Mouse (Mus musculus) thymus, postnatal 0 days (tissue): ENCODE measurements around the gene Akna. TPM values are rescaled to one million over a fixed set of nuclear protein-coding genes. Genes with fewer than 3 reads are reported as not detected.
A peak's percentile ranks its signal among the peaks of the same experiment; 100 is the strongest.

Experiments used
- DNase-seq: peaks from one replicate; pipeline ENCODE4 v3.0.0-alpha.2; 2015; ENCODE audit warnings: low spot score
- polyA plus RNA-seq: library from polyadenylated mRNA; unstranded; fragments of >200 nt; fragmentation: Nextera tagmentation; extraction: Ambion mirVana; gene quantifications from 2 replicates; pipeline ENCODE4 v1.2.1, GENCODE M21; 2015

Gene Akna
- polyA plus RNA-seq, 1 experiment from 2014 or later: 25.9 TPM

DNA sequence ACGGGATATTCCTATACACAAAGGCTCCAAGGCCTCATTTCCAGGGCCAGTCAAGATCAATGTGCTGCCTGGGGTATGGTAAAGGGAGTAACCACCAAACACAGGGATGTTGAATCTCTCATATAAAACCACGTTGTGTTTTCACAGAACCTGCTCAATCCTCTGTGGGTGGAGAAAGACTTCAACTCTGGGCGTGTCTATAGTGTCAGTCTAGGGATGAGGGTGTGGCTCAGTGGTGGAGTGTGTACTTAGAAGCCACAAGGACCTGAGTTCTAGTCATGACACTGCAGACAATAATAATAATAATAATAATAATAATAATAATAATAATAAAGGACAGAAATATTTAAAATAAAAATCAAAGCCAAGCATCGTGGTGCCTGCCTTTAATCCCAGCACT is 18.9 kb downstream of the Akna start:
- DNase-seq: no peak

- no peak for DNase-seq
Observed at GRCm38 (mm10) chr4:63383474-63383873, 19.7 kb downstream of the Akna start.

DNA sequence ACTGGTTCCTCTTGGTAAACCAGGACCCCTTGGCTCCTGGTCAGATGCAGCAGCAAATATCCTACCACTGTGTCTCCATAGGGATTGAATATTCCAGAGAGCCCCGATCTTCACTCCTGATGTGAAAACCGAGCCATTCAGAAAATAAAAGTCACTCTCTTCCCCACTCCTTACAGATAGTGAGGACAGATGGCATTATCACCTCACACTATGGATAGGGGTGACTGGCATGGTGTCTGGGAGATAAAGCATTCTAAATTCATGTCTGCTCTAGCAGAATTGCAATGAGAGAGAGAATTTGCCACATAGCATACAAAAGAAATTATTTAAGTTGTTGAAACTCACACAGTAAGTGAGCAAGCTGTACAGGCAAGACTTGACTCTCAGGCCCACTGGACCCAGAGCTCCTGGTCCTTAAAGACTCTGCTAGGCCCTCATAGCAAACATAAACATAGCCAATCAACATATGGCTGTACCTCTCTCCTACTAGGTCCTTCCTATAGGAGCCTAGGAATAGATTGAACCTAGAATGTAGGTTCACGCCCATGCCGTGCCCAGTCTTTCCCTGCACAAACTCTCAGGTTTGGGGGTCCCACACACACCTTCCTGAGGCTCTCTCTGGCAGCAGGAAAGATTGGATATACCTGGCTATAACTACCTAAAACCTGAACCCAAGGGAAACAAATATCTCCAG is 20.3 kb downstream of the Akna start:
- no peak for DNase-seq

DNA sequence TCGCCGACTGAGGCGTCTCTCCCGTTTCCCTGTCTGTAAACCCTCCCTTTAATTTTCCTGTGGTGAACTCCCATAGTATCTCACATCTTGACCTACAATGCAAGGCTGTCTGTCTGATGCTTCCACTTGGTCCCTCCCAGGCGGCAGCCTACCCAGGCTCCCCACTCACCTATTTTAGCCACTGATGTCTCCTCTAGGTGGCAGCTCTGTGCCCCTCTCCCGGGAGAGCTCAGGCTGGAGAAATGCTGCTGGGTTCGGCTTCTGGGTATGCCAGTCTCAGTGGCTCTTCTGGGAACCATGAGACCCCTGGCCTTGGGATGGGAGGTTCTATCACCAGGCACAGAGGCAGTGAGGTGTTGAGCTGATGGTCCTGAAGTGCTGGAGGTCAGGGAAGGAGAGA is 25.7 kb downstream of the Akna start:
- DNase-seq: no peak

- no peak for DNase-seq
Observed at GRCm38 (mm10) chr4:63375367-63375766, 27.8 kb downstream of the Akna start.

DNA sequence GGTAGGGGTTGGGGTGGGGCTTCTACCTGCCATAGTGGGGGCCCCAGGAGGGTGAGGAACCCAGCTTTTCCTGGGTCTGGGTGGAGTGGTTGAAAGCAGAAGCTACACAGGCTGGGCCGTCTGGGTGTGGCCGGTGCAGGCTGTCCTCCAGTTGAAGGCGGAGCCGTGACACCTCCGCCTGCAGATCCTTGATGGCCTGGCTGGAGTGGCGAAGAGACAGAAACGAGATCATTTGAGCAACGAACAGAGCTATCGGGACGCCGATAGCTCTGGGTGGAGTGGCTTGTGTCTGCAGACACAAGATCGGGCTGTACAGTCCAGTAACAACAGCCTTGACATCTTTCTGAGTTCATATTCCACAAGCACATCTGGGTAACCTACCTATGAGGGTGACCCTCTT is 28.8 kb downstream of the Akna start:
- no peak for DNase-seq

- DNase-seq: no peak
Observed at GRCm38 (mm10) chr4:63373404-63373803, 29.8 kb downstream of the Akna start.

GRCm38 (mm10) chr4:63371890-63372289 is 31.3 kb downstream of the Akna start:
- peak; percentile 85 for DNase-seq

DNA sequence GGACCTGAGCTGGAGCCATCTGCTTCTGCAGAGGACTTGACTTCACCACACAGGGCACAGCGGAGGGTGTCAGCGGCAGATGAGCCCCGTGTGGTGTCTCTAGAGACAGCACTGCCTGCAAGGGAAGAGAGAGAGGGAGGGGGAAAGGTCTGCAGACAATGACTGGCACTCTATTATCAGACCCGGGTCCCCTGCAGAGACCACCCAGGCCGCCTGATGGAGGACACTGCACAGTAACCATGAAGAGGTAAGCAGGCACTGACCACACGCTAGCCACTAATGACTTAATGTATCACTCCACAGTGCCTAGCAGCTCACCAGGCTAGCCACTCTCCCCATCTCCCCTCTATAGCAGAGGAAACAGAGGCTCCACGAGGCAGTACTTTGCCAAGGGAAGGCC is 32.3 kb downstream of the Akna start:
- DNase-seq: no peak

DNA sequence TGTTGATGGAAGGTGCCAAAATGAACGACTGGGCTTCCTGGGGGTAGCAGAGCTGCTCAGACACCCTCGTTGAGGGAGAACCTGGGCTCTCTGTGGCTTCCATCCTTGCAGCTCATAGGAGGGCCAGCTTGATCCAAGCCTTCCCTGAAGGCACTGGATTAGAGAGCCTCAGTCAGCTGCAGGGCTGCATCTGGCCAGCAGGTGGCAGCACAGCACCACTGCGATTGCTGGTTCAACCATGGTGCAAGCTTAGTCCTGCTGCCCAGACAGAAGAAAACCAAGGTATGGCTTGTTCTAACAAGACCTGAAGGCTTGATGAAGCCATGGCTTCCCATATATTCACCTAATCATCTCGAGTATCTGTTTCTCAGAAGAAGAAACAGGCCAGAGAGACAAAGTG is 34.6 kb downstream of the Akna start:
- peak; percentile 80 for DNase-seq

GRCm38 (mm10) chr4:63362150-63362549 is 41.0 kb downstream of the Akna start, which contains the start of gene Orm2:
Orm2 (plus strand) TSS chr4:63362449.
- no peak for DNase-seq

- DNase-seq: no peak
Observed at GRCm38 (mm10) chr4:63359861-63360260, 43.3 kb downstream of the Akna start.

DNA sequence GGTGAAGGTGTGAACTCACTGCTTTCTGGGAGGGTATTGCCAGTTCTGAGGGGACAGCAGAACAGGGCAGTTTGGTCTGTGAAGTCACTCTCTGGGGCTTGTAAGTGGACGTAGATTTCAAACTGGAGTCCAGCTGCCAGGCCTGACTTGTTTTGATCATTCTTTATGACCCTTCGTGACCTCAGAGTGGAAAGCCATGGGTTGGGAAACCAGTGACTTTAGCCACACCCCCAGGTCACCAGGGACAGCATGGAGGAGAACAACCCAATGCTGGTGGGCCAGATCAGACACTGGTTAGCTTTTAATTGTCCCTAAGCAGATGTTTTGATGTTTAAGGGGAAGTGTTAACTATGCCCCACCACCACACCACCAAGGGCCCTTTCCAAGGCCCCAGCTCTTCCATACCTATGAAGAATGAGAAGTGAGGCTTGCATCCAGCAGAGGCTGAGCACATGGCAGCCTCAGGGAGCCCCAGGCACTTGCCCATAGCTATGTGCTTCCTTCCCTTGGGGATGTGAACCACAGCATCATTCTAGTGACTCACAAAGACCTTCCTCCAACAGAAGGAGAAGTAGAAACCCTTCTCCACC is 46.1 kb downstream of the Akna start:
- DNase-seq: no peak

DNA sequence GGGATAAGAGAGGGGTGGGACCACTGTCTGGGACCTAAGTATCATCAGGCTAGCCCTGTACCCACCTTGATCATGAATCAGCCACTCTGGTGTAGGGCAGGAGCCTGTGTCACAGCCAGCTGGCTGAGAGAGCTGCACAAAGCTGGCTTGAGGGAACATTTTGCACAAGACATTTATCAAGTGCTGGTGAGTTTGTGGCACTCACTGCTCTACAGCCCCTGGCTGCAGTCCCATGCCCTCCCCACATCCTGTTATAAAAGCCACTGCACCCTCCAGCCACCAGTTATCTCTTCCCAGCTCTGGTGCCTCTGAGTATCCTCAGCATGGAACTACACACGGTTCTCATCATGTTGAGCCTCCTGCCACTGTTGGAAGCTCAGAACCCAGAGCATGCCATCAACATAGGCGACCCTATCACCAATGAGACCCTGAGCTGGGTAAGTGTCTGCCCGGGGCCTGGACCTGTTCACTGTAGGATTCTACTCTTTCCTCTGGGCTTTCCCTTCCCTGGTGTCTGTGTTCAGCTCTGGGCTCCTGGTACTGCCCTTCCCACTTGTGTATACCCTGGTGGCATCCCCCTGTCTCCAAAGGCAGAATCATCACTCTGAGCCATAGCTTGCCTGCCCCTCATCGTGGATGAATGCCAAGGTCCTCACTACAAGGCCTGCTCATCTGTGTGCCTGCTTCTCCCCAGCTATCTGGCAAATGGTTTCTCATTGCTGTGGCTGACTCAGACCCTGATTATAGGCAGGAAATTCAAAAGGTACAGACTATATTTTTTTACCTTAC is 47.1 kb downstream of the Akna start, which contains the start of gene Orm3:
TSS of gene Orm3 (plus strand) at position 286 of the 789 bp plus-strand sequence.
- DNase-seq: no peak

GRCm38 (mm10) chr4:63348524-63348923 is 54.6 kb downstream of the Akna start:
- no peak for DNase-seq

DNA sequence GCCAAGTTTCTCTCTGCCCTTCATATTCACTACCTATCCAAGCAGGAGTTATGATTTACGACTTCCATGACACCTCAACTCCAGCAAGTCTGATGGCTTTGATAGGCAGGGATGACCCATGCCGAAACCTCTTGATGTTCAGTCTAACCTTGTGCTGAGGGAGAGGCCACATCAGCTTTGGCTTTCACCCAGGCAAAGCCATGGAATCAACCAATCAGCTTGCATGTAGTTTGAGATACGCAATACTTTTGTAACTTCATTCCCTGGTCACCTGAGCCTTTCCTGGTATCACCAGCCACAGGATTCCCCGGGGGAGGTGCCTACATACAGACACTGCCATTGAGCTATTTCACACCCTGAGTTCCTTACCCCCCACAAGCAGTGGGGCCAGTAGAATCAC is 56.5 kb downstream of the Akna start:
- DNase-seq: no peak

GRCm38 (mm10) chr4:63345261-63345660 is 57.9 kb downstream of the Akna start:
- DNase-seq: no peak

DNA sequence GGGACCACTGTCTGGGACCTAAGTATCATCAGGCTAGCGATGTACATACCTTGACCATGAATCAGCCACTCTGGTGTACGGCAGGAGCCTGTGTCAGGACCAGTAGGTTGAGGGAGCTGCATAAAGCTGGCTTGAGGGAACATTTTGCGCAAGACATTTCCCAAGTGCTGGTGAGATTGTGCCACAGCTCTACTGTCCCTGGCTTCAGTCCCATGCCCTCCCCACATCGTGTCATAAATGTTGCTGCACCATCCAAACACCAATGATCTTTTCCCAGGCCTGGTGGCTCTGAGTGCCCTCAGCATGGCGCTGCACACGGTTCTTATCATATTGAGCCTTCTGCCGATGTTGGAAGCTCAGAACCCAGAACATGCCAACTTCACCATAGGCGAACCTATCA is 58.9 kb downstream of the Akna start, which contains the start of gene Orm1:
TSS of gene Orm1 (plus strand) at position 266 of the 400 bp plus-strand sequence.
- DNase-seq: no peak

- no peak for DNase-seq
Observed at GRCm38 (mm10) chr4:63343608-63344007, 59.5 kb downstream of the Akna start.

DNA sequence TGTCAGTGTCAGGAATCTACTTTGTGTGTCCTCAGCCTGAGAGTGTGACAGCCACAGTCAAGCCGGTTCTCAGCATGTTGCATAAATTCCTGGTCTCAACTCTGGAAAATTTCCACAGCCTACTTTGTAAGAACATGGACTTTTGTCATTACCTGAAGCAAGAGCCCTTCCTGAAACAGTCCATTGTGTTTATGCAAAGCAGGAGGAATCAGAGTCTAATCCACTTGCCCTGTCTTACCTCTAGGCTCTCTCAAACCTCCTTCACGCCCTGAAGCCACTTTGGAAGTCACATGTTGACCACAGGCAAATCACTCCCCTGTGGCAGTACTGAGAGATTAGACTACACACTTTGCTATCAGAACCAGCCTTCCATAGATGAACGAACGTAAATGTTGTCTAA is 60.7 kb downstream of the Akna start:
- DNase-seq: no peak

- no peak for DNase-seq
Observed at GRCm38 (mm10) chr4:63338414-63339076, 64.6 kb downstream of the Akna start.

GRCm38 (mm10) chr4:63333403-63333802 is 69.8 kb downstream of the Akna start:
- no peak for DNase-seq
